Mouse (Mus musculus) gastrocnemius, adult 2 months (tissue): ENCODE data around the gene Tpra1. TPM values are rescaled to one million over a fixed set of nuclear protein-coding genes. Genes with fewer than 3 reads are reported as not detected.

Experiments
- DNase-seq: peaks from one replicate; pipeline ENCODE4 v3.0.0; 2022
- H3K27ac ChIP-seq: fragments of 200-600 bp; 2 replicates; pipeline ENCODE4 v1.8.1; 2022; ENCODE audit warnings: mild to moderate bottlenecking
- H3K4me3 ChIP-seq: fragments of 200-600 bp; 2 replicates; pipeline ENCODE4 v1.8.1; 2022; ENCODE audit warnings: mild to moderate bottlenecking, moderate library complexity
- CTCF ChIP-seq: fragments of 200-600 bp; IDR thresholded peaks from 2 replicates; pipeline ENCODE4 v1.8.1; 2022; ENCODE audit warnings: antibody characterized with exemption, mild to moderate bottlenecking, moderate library complexity
- intact Hi-C: fragments of 180-260 bp; cut with DNase I; formaldehyde crosslinking; loops from one replicate; pipeline ENCODE4 v1.15.1; 2025
- total RNA-seq, 2 experiments: library from RNA; stranded (reverse); gene quantifications; 2 replicates each; pipeline ENCODE4 v1.2.3; 2021

Tpra1 gene
- total RNA-seq, 2 experiments from 2014 or later, result 25.5 to 26.1 TPM

- intact Hi-C loops, result no loop called here
- no peak for TF ChIP-seq CTCF
- H3K27ac ChIP-seq, result peak overlapping the region; percentile 62; the same call in 1 of the 2 replicates
- H3K4me3 ChIP-seq, result peak overlapping the region; percentile 83
- DNase-seq, result peak; percentile 44
These were observed 27.8 kb upstream of the Tpra1 start for GRCm38 (mm10) chr6:88873965-88874867.

DNA sequence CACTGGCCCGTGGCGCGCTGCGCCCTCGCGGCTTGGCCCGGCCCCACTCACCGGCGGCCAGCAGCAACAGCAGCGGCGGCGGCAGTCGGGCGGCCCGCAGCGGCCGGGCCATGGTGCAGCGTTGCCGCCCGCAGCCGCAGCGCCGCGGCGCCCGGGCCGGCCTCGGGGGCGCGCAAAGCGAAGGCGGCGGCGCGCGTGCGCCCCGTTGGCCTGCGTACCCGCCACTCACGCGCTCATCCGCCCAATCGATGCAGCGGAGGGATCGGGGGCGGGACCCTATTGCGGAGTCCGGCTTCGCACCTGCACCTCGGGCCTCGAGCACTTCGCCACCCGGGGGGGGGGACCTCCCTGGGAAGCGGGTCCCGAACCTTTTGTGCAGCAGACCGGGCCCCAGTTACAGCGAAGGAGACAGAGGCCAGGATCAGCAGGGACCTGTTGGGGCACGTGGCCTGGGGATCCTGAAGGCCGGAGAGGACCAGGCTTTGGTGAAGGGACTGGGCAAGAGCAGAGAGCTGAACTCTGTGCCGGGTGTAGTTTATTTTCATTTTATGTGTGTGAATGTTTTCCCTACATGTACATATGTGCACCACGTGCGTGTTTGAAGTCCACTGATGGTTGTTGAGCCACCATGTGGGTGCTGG lies 27.1 kb upstream of the Tpra1 start, which contains the start of gene Podxl2:
Podxl2 (minus strand) TSS at position 177 of the 641 bp plus-strand sequence.
- H3K27ac ChIP-seq, result peak within 1 kb of the TSS; percentile 63
- DNase-seq, result peak; percentile 92
- TF ChIP-seq CTCF, result no peak
- peak within 1 kb of the TSS; percentile 83 for H3K4me3 ChIP-seq
- intact Hi-C loops, result no loop called here

DNA sequence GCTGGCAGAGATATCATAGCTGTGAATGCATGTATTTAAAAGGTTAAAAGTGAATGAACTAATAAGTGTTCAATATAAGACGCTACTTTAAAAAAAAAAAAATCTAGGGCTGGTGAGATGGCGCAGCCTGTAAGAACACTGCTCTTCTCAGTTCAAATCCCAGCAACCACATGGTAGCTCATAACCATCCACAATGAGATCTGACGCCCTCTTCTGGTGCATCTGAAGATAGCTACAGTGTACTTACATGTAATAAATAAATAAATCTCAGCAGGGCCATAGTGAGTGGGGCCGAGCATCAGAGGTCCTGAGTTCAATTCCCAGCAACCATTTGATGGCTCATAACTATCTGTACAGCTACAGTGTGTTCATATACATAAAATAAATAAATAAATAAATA lies 22.6 kb upstream of the Tpra1 start:
- Histone ChIP-seq H3K4me3 (no peak overlapping the region), H3K27ac (no peak overlapping the region)
- DNase-seq, result no peak
- intact Hi-C loops, result no loop called here
- peak; percentile 41 for TF ChIP-seq CTCF

DNA sequence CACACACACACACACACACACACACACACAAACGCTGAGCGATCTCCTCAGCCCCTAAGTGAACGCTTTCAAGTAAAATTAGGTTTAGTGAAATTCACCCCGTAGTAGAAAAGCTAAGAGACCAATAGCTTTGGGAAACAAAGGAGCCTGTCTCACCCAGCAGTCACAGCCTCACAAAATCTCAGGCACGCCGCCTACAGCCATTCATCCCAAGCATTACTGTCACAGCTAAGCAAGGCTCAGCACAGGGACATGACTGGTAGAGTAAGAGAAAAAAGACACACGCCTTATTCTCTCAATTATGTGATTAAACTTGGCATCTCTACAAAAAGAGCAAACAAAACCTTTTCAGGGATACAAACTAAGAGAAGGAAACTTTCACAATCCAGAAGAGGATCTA lies 20.7 kb upstream of the Tpra1 start:
- Histone ChIP-seq H3K4me3 (no peak overlapping the region), H3K27ac (no peak overlapping the region)
- TF ChIP-seq CTCF, result no peak
- no peak for DNase-seq
- intact Hi-C loops, result no loop called here

DNA sequence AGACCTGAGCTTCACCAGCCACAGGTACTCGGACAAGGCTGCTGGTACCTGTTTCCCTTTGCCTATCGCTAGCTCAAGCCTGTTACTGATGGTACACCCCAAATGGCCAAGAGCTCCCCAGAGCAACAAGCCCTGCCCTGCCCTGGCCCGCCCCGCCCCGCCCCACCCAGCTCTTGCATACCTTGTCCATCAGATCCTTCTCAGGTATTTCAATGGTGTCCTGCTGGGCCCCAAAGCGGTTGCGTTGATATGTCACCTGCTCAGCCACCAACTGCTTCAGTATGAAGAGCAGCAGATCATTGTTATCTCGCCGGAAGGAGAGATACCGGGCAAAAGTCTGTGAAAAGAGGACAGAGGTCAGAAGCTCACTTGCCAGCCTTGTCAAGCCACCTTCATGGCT lies 17.9 kb upstream of the Tpra1 start:
- peak; percentile 7 for DNase-seq
- intact Hi-C loops, result no loop called here
- no peak for TF ChIP-seq CTCF
- H3K4me3 ChIP-seq, result no peak overlapping the region
- no peak overlapping the region for H3K27ac ChIP-seq

DNA sequence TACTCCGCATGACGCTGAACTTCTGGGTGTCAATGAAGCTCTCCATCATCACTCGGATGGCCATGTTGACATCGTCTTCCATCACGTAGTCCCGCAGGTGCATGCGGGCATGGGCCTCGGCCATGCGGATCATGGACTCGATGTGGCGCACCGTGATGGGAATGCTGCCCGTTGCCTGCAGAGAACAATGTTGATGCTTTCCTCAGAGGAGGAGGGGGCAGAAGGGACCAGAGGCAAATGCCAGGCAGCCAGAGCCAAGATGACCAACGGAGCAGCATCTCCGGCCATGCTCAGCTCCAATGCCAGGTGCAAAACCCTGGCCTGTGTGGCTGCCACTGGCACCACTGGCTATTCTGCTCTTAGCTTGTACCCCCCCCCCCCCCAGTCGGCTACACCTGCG lies 17.4 kb upstream of the Tpra1 start:
- Histone ChIP-seq H3K27ac (no peak overlapping the region), H3K4me3 (no peak overlapping the region)
- intact Hi-C loops, result no loop called here
- DNase-seq, result peak; percentile 16
- no peak for TF ChIP-seq CTCF

DNA sequence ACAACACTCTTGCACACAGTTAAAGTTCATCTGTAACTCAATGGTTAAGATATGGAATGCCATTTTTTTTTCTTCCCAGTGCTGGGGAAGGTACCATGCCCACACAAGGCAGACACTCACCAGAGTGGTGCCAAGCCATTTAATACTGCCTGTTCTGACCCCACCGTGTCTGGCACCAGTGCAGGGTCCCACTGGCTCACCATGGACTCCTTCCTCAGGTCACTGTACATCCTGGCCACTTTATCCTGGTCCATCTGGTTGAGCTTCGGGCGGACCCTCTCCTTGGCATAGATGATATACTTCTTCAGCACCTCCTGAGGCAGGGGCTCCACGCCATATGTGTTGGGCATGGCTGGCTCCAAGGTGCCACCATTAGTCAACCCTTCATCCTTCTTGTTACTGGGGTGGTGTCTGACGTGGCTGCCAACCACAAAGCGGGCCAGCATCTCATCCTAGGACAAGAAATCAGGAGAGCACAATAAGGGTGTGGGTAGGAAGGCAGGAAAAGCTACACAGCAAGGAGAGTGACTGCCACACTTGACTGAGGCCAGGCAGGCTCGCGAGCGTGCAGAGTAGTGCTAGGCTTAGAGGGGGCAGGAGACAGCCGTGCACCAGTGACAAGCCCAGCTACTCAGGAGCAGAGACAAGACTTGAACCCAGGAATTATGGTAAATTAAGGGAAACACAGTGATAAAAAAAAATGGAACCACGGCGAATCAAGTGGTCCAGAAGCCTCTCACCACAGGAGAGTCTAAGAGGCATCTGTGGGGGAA lies 16.2 kb upstream of the Tpra1 start:
- DNase-seq, result peak; percentile 9
- no peak overlapping the region for H3K4me3 ChIP-seq
- H3K27ac ChIP-seq, result no peak overlapping the region
- intact Hi-C loops, result no loop called here
- no peak for TF ChIP-seq CTCF

DNA sequence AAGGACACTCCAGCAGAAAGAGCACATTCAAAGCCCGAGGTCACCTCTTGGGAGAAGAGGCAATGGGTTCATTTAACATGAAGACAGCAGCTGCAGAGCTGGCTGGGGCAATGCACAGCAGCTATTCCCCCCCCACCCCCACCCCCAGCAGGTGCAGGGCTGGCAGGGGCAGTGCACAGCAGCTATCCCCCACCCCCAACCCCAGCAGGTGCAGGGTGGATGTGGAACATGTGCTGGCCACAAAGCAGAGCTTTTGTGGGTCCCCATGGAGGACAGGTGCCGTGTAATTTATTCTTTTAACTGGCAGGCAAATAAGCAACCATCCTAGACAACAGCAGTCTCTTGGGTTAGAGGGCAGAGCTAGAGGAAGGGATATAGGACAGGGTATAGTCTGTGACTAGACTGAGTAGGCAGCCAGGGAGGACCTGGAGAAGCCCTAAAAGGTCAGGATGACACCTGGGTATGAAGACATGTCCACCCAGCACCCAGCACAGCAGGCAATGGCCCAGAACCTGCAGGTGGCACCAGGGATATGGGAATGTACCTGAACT lies 15.6 kb upstream of the Tpra1 start:
- no peak for TF ChIP-seq CTCF
- no peak overlapping the region for H3K27ac ChIP-seq
- H3K4me3 ChIP-seq, result no peak overlapping the region
- peak; percentile 10 for DNase-seq
- intact Hi-C loops, result no loop called here

- Histone ChIP-seq H3K4me3 (no peak overlapping the region), H3K27ac (no peak overlapping the region)
- intact Hi-C loops, result no loop called here
- DNase-seq, result no peak
- no peak for TF ChIP-seq CTCF
These were observed 12.5 kb upstream of the Tpra1 start for GRCm38 (mm10) chr6:88889410-88890042.

GRCm38 (mm10) chr6:88890832-88891231 lies 11.2 kb upstream of the Tpra1 start:
- no peak for TF ChIP-seq CTCF
- Histone ChIP-seq H3K4me3 (no peak overlapping the region), H3K27ac (no peak overlapping the region)
- DNase-seq, result no peak
- intact Hi-C loops, result no loop called here

DNA sequence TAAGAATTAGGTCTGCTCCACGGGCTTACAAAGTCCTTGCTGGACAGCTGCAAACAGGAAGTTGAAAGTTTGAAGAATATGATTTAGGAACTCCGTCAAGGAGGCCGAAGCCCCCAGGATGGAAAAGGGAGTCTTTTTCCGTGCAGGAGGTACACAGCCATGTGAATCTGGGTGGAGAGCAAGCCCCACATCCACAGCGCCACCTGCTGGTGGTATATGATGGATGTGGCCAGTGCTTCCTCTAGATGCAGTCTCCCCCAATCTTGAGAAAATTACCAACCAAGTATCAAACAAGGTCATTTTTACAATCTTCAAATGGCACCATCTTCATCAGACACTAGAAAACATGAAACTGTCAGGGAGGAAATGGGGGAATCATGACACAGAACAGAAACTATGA lies 8.5 kb upstream of the Tpra1 start:
- peak; percentile 87 for TF ChIP-seq CTCF
- H3K27ac ChIP-seq, result no peak overlapping the region
- H3K4me3 ChIP-seq, result no peak overlapping the region
- intact Hi-C loops, result loop anchor here (2.0 kb wide), 2 partner anchors 31 to 337 kb away; no protein-coding TSS in a partner anchor
- peak; percentile 76 for DNase-seq

- no peak overlapping the region for H3K4me3 ChIP-seq
- intact Hi-C loops, result no loop called here
- no peak for DNase-seq
- peak; percentile 13; the same call in 1 of the 2 replicates for TF ChIP-seq CTCF
- no peak overlapping the region for H3K27ac ChIP-seq
These were observed 6.1 kb upstream of the Tpra1 start for GRCm38 (mm10) chr6:88895943-88896342.
